16 mouse cellular contexts compared by ENCODE assay signal in the genomic region with DNA sequence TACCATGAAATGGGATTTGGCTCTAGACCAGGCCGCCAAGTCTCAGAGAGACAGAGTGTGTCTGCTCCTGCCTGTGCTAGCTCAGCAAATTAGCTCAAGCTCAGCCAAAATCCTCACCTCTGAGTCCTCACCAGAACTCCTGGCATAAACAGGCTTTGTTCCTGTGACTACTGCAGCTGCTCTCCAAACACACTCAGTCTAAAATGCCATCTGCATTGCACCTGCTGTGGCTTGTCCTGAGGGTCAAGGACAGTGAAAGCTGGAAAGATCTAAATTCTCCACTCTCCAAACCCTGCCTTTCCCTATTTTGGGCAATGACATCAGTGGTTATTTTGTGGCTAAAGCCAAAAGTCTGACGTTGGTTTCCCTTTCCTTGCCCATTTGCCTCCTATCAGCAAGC.
A peak's percentile ranks its signal among the peaks of the same experiment; 100 is the strongest.
DNase-seq lines count a peak whose midpoint lies in the region; ATAC-seq and TF ChIP-seq lines count a peak whose summit lies in the region.
"Had no signal": no experiment of that assay in that cellular context is flagged by ENCODE, and none has a peak within 500 bp of the region (broad histone marks: within the 10 kb centered on the region; RNA-seq: fewer than 3 reads in every experiment).

No protein-coding gene starts in this region.

- no peaks in the 10 kb centered on the region for H3K9me3 ChIP-seq in forebrain, embryonic 15.5 days
- no peaks in the 10 kb centered on the region for H3K9me3 ChIP-seq in forebrain, embryonic 12.5 days
- no peaks in the 10 kb centered on the region for H3K9me3 ChIP-seq in hindbrain, postnatal 0 days (ENCODE audit: low read length)
- H3K9me3 ChIP-seq in hindbrain, embryonic 11.5 days (ENCODE audit: control insufficient read depth, low read length) = no peaks in the 10 kb centered on the region
- H3K9me3 ChIP-seq in midbrain, embryonic 16.5 days (replicated peaks; ENCODE audit: control insufficient read depth, low read length, poor library complexity, severe bottlenecking) = no peaks in the 10 kb centered on the region
- H3K9me3 ChIP-seq in kidney, embryonic 16.5 days (ENCODE audit: low read length) = no peaks in the 10 kb centered on the region
- H3K9me3 ChIP-seq: G1E had no signal

- TF ChIP-seq CTCF in hindbrain, postnatal 0 days (IDR thresholded peaks at IDR 0.05; ENCODE audit: low read depth) = no peak

- no peak overlapping the region for H3K4me3 ChIP-seq in forebrain, embryonic 15.5 days
- no peak overlapping the region for H3K4me3 ChIP-seq in forebrain, embryonic 12.5 days (replicated peaks)
- H3K4me3 ChIP-seq in hindbrain, postnatal 0 days (ENCODE audit: low read length) = no peak overlapping the region
- H3K4me3 ChIP-seq in hindbrain, embryonic 11.5 days (ENCODE audit: low read depth, low read length) = no peak overlapping the region
- no peak overlapping the region for H3K4me3 ChIP-seq in midbrain, embryonic 16.5 days (ENCODE audit: low read depth, low read length)
- H3K4me3 ChIP-seq in kidney, embryonic 16.5 days (ENCODE audit: low read length) = no peak overlapping the region
- H3K4me3 ChIP-seq: erythroblast, embryonic 14.5 days had no signal

- peak; percentile 66 for DNase-seq in hindbrain, postnatal 0 days (ENCODE audit: low spot score)
- no peak for DNase-seq in hindbrain, embryonic 11.5 days (ENCODE audit: low spot score)
- peak; percentile 39 to 41 for DNase-seq in cerebellum, adult 18-20 months
- no peak for DNase-seq in urinary bladder, postnatal 36 days (ENCODE audit: low spot score in 2 of 2)
- DNase-seq: gastrocnemius, postnatal 10 days; kidney, adult 11 months; kidney, postnatal 4 days; right cerebral cortex, postnatal 14 days had no signal

- H3K36me3 ChIP-seq in forebrain, embryonic 15.5 days = no peaks in the 10 kb centered on the region
- no peaks in the 10 kb centered on the region for H3K36me3 ChIP-seq in forebrain, embryonic 12.5 days (replicated peaks)
- H3K36me3 ChIP-seq in hindbrain, postnatal 0 days (ENCODE audit: insufficient read depth, low read length) = no peaks in the 10 kb centered on the region
- H3K36me3 ChIP-seq in hindbrain, embryonic 11.5 days (ENCODE audit: control insufficient read depth, insufficient read depth, low read length) = no peaks in the 10 kb centered on the region
- no peaks in the 10 kb centered on the region for H3K36me3 ChIP-seq in midbrain, embryonic 16.5 days (ENCODE audit: control insufficient read depth, insufficient read depth, low read length)
- no peaks in the 10 kb centered on the region for H3K36me3 ChIP-seq in kidney, embryonic 16.5 days (ENCODE audit: insufficient read depth, low read length)
- H3K36me3 ChIP-seq: G1E had no signal

- H3K27ac ChIP-seq in forebrain, embryonic 15.5 days (replicated peaks) = no peak overlapping the region
- H3K27ac ChIP-seq in forebrain, embryonic 12.5 days = no peak overlapping the region
- no peak overlapping the region for H3K27ac ChIP-seq in hindbrain, postnatal 0 days
- no peak overlapping the region for H3K27ac ChIP-seq in hindbrain, embryonic 11.5 days (ENCODE audit: low read depth, low read length)
- no peak overlapping the region for H3K27ac ChIP-seq in midbrain, embryonic 16.5 days (ENCODE audit: low read length)
- H3K27ac ChIP-seq in kidney, embryonic 16.5 days (ENCODE audit: low read length) = no peak overlapping the region

- 60% methylated on average over 2 of the region's 2 CpGs for WGBS in forebrain, embryonic 15.5 days
- 81% methylated on average over 2 of the region's 2 CpGs for WGBS in forebrain, embryonic 12.5 days
- WGBS in hindbrain, postnatal 0 days = 51% methylated on average over 2 of the region's 2 CpGs
- 75% methylated on average over 2 of the region's 2 CpGs for WGBS in hindbrain, embryonic 11.5 days
- 69% methylated on average over 2 of the region's 2 CpGs for WGBS in midbrain, embryonic 16.5 days
- WGBS in kidney, embryonic 16.5 days = 84% methylated on average over 2 of the region's 2 CpGs

- no peaks in the 10 kb centered on the region for H3K27me3 ChIP-seq in forebrain, embryonic 15.5 days
- H3K27me3 ChIP-seq in forebrain, embryonic 12.5 days = no peaks in the 10 kb centered on the region
- no peaks in the 10 kb centered on the region for H3K27me3 ChIP-seq in hindbrain, postnatal 0 days (ENCODE audit: insufficient read depth, low read length)
- H3K27me3 ChIP-seq in hindbrain, embryonic 11.5 days (ENCODE audit: control insufficient read depth, insufficient read depth, low read length) = no peaks in the 10 kb centered on the region
- H3K27me3 ChIP-seq in midbrain, embryonic 16.5 days (ENCODE audit: control insufficient read depth, insufficient read depth, low read depth, low read length) = no peaks in the 10 kb centered on the region
- no peaks in the 10 kb centered on the region for H3K27me3 ChIP-seq in kidney, embryonic 16.5 days (ENCODE audit: insufficient read depth, low read length)

- H3K4me1 ChIP-seq in forebrain, embryonic 15.5 days = peaks cover 4% of the 10 kb centered on the region; the same call in 1 of the 2 replicates
- H3K4me1 ChIP-seq in forebrain, embryonic 12.5 days = no peaks in the 10 kb centered on the region
- H3K4me1 ChIP-seq in hindbrain, postnatal 0 days (ENCODE audit: insufficient read depth, low read length) = no peaks in the 10 kb centered on the region
- no peaks in the 10 kb centered on the region for H3K4me1 ChIP-seq in hindbrain, embryonic 11.5 days (replicated peaks; ENCODE audit: control insufficient read depth, insufficient read depth, low read length)
- no peaks in the 10 kb centered on the region for H3K4me1 ChIP-seq in midbrain, embryonic 16.5 days (ENCODE audit: control insufficient read depth, insufficient read depth, low read length)
- H3K4me1 ChIP-seq in kidney, embryonic 16.5 days (ENCODE audit: insufficient read depth, low read length) = no peaks in the 10 kb centered on the region

- no peak overlapping the region for H3K9ac ChIP-seq in forebrain, embryonic 15.5 days (replicated peaks)
- H3K9ac ChIP-seq in forebrain, embryonic 12.5 days = no peak overlapping the region
- H3K9ac ChIP-seq in hindbrain, postnatal 0 days (replicated peaks; ENCODE audit: low read length) = no peak overlapping the region
- no peak overlapping the region for H3K9ac ChIP-seq in hindbrain, embryonic 11.5 days (ENCODE audit: low read depth, low read length)
- H3K9ac ChIP-seq in midbrain, embryonic 16.5 days (ENCODE audit: low read depth, low read length) = no peak overlapping the region
- H3K9ac ChIP-seq in kidney, embryonic 16.5 days (replicated peaks; ENCODE audit: low read length) = no peak overlapping the region

- 0 out of 2 replicates have a peak, but pooled peaks have one; percentile 41 for ATAC-seq in forebrain, embryonic 15.5 days (replicated peaks)
- no peak for ATAC-seq in forebrain, embryonic 12.5 days (ENCODE audit: low FRiP score)
- ATAC-seq in hindbrain, postnatal 0 days = peak; percentile 81
- no peak for ATAC-seq in hindbrain, embryonic 11.5 days (ENCODE audit: low FRiP score)
- 0 out of 2 replicates have a peak, but pooled peaks have one; percentile 14 for ATAC-seq in midbrain, embryonic 16.5 days
- no peak for ATAC-seq in kidney, embryonic 16.5 days (ENCODE audit: low FRiP score, low TSS enrichment)
- ATAC-seq: activated CD4-positive, CD25-positive, alpha-beta regulatory T cell, adult 4 months had no signal

- H3K4me2 ChIP-seq in forebrain, embryonic 15.5 days (replicated peaks) = no peak overlapping the region
- no peak overlapping the region for H3K4me2 ChIP-seq in forebrain, embryonic 12.5 days
- no peak overlapping the region for H3K4me2 ChIP-seq in hindbrain, postnatal 0 days (ENCODE audit: low read depth, low read length)
- H3K4me2 ChIP-seq in hindbrain, embryonic 11.5 days (replicated peaks; ENCODE audit: low read depth, low read length) = no peak overlapping the region
- no peak overlapping the region for H3K4me2 ChIP-seq in midbrain, embryonic 16.5 days (ENCODE audit: low read length)
- H3K4me2 ChIP-seq in kidney, embryonic 16.5 days (replicated peaks; ENCODE audit: low read depth, low read length) = no peak overlapping the region
- H3K4me2 ChIP-seq: liver, embryonic 11.5 days had no signal

Comparison
In these comparisons a context has a peak if more than half of its experiments do, and no peak if none do; other contexts are left out.
1. ATAC-seq: peak in forebrain, embryonic 15.5 days (single experiment), hindbrain, postnatal 0 days (single experiment) and midbrain, embryonic 16.5 days (single experiment); none in forebrain, embryonic 12.5 days (single experiment), hindbrain, embryonic 11.5 days (single experiment) and kidney, embryonic 16.5 days (single experiment).
2. DNase-seq: peak in hindbrain, postnatal 0 days (single experiment) and cerebellum, adult 18-20 months (2 of 2); none in hindbrain, embryonic 11.5 days (single experiment) and urinary bladder, postnatal 36 days (0 of 2).